Mouse (Mus musculus) lung, postnatal 25 days (tissue): ENCODE results near the gene Oas1f.
"Not testable (repeated sequence)": the region's sequence is repeated elsewhere in the genome, so short reads cannot be mapped to it uniquely, and the experiment has no call there.

ENCODE experiments used
- DNase-seq: peaks from one replicate; pipeline ENCODE4 v3.0.0; 2022; ENCODE audit warnings: low spot score

Oas1f gene

DNA sequence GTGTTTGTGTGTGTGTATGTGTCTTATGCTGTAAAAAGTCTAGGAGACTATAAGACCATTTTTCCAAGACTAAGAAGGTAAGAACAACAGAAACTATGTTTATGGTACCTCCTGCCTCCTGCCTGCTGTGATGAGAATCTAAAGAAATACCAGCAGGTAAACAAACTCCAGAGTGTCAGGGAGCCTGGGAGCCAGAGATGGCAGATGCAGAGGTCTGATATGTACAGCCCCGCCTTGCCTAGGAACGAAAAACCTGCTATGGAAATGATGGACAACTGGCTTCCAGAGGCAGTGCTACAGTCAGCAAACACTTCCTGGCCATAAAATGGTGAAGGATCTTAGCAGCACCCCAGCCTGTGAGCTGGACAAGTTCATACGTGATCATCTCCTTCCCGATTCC lies at the start of gene Oas1f:
TSS of gene Oas1f (plus strand) at position 301 of the 400 bp plus-strand sequence.
- no peak for DNase-seq

- not testable (repeated sequence) for DNase-seq
These were observed 49.0 kb upstream of the Oas1f start for GRCm38 (mm10) chr5:120798147-120798546.

- DNase-seq: not testable (repeated sequence)
These were observed 48.2 kb upstream of the Oas1f start for GRCm38 (mm10) chr5:120798943-120799342.

DNA sequence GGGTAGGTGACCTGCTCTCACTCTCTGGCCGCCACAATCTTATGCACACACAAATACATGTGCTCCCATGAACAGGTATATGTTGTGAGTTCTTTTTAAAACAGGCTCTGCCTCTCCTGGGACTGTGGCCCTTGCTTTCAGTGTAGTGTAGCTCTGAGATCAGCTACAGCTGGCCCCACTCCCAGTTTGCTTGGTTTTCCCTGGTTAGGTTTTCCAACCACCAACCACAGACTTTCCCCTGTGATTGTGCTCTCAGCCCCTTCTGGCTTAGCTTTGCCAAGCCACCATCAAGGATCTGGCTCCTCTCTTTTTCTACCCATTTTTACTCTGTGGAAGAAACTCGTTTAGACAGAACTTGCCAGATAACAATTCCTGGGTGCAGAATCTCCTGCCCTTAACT lies 43.6 kb upstream of the Oas1f start:
- no peak for DNase-seq

- DNase-seq: peak; percentile 43
These were observed 40.7 kb upstream of the Oas1f start for GRCm38 (mm10) chr5:120806458-120806857.

GRCm38 (mm10) chr5:120809171-120809570 lies 38.0 kb upstream of the Oas1f start:
- no peak for DNase-seq

GRCm38 (mm10) chr5:120811951-120812819 lies 35.0 kb upstream of the Oas1f start, which contains the start of gene Oas1c:
Oas1c (minus strand) TSS chr5:120812514.
- DNase-seq: peak; percentile 94

DNA sequence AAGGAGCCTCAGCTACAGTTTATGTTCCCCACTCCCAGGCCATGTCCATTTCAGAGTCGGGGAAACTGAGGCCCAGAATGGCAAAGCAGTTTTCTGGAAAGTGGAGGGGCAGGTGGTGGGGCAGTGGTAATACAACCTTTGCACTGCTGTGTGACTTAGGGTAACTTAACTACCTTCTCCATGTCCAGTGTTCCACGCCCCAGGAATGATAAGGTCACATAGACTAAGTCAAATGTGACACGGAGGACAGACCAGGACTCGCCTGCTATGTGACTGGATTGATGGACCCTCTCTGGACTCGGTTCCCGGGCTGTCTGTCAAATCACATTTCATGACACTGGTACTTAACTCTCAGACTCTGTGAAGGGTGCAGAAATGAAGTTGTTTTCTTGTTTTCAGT lies 34.1 kb upstream of the Oas1f start:
- DNase-seq: no peak

DNA sequence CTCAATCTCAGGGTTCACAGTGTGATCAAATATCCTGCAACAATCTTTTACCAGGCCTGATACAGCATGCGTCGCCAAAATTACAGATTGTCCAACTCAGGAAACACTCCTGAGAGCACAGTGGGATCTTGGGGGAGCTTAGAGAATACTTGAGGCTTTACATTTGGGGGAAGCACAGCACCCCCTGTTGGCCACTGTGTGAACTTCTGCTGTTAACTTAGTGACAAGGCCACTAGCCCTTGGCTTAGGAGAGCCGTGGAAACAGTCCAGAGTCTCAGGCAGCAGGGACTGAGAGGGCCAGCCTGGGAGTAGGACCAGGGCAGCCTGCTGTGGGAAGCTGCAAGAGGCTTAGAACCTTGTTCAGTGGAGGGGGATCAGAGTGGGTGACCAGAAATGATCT lies 31.2 kb upstream of the Oas1f start:
- DNase-seq: peak; percentile 17

DNA sequence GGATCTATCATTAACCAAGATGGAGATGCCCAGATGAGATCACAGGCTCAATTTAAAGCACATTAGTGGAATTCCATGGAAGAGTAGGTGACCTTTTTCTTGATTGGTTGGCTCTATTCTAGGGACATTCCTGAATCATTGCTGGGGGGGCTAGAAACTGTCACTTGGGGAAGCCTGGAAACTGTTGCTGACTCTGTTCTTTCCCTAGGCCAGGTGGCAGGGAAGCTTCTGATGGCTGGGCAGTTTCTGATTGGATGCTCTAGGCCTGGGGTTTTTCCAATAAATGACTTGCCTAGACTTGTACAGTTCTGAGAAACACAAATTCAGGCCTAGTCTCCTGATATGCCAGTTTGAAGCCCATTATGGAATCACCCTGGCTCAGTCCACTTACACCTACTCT lies 28.2 kb upstream of the Oas1f start:
- no peak for DNase-seq

DNA sequence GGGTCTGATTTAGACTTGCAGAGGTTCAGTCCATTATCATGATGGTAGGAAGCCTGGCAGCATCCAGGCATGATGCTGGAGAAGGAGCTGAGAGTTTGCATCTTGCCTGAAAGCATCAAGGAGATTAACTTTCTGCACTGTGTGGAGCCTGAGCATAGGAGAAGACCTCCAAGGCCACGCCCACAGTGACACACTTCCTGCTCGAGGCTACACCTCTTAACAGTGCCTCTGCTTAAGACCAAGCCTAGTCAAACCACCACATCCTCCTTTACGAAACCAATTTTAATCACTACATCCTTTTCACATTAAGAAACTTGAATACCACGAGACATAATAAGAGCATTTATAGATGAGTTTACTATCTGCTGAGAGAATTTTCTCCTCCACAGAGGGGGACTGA lies 16.1 kb upstream of the Oas1f start:
- no peak for DNase-seq

DNA sequence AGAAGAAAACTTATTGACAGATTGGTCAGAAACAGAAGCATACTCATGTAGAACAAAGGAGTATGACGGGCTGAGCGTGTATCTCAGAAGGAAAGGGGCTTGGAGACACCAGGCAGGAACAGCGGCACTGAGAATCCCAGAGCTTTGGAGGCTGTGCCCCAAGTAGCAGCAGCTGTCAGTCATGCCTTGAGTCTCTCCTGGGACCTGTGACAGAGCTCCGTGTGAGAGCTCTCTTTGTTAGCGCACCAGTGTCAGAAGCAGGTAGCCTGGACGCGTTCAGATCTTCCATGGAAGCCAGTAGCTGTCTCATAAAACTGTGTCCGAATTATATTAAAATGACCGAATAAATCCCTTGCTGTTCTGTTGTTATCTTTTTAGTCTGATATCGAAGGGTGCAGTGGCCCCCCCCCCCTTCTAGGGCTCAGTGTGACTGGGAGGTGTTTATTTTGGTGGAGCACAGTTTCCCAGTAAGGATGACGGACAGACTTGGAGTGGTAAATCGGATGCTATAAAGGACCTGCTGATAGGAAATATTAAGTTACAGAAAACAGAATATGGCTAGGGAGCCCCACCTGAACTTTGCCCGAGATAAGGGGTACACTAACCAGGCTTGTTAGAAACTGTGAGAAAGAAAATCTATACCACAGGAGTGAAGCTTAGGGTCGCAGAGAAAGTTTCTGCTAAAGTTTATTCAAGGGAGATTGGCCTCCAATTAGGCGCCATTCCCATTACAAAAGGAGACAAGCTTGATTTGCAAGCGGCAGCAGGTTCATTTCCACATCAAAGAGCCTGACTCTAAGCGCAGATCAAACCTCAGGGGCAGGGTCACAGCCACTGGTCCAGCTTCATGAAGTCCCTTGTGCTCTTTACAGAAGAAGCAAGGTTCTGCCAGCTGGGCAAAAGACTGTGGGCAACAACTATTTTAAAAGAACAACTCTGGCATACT lies 13.6 kb upstream of the Oas1f start:
- DNase-seq: no peak

- peak; percentile 21 for DNase-seq
These were observed 10.2 kb upstream of the Oas1f start for GRCm38 (mm10) chr5:120836731-120837585.

GRCm38 (mm10) chr5:120844713-120845112 lies 2.5 kb upstream of the Oas1f start:
- DNase-seq: peak; percentile 24

GRCm38 (mm10) chr5:120849601-120850136 lies 2.5 kb downstream of the Oas1f start:
- peak; percentile 27 for DNase-seq

DNA sequence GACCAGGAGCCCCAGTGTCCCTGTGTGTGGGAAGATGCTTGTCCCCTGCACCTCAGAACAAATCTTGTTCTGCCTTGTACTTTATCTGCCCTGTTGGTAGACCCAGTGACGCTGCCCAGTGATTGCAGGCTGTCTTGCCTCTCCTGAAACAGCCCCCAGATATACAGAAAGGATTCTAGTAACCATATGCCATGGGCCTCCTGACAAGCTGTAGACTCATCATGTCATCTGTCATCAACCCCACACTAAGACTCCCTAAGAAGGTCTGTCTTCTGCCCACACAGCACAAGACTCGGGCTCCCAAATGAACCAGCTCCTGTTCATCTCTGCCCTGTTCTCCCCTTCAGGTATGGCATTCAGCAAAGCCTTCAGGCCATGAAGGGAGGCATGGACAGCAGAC lies 12.1 kb downstream of the Oas1f start:
- no peak for DNase-seq

GRCm38 (mm10) chr5:120861121-120861520 lies 14.0 kb downstream of the Oas1f start, which contains the start of gene Oas1h:
Oas1h (plus strand) TSS chr5:120861421.
- no peak for DNase-seq

DNA sequence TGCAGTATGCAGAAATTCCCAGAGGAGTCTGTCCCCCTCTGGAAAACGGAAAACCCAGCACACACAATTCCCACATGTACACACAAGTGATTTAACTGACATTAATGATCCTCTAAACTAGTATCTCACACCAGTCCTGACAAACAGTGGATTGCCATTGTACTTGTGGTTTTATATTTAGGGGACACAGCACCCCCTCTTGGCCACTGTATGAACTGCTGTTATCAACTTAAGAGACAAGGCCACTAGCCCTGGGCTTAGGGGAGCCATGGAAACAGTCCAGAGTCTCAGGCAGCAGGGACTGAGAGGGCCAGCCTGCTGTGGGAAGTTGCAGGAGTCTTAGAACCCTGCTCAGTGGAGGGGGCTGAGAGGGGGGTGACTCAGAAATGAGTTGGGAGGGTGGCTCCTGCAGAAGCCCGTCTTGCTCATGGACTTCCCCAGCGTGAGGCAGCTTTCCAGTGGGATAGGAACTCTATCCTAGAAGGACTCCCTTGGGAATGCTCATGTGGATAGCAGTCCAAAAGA lies 18.2 kb downstream of the Oas1f start:
- no peak for DNase-seq

DNA sequence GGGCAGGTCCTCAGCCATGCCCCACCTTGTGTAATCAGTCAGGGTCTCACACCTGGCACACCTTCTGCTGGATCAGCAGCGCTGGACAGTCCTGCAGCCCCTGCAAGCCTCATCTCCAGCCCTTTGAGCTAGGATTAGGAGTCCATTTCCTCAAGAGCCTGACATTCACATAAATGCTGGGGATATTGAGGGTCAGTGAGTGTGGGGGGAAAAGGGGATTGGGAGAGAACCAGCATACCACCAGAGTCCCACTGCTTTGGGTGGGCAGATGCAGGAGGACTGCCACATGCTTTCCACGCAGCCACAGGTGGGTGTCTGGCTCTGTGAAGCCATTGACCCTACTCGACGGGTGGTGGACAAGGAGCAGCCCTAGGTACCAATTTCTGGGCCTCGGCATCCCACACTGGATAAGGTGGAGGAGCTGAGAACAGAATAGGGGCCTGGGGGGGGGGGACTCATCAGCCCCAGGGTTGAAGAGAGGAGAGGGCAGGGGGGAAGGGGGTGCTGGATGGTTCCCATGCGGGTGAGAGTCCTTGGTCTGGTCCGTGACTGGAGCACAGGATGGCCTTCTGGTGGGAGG lies 22.4 kb downstream of the Oas1f start:
- no peak for DNase-seq

DNA sequence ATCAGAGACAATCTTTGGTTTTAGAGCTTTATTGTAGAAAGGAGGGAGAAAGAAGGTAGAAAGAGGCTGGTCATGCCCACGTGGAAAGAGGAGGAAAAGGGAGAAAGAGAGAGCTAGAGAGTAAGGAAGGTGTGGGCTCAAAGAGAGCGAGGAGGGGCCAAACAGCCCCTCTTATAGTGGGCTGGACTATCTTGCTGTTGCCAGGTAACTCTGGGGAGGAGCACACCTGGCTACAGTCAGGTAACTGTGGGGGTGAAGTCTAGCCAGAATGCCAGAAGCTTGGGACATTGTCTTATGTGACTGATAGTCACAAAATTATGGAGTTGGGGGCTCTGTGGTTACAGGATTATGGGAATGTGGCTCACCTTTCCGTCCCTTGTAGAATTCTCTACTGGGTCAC lies 22.9 kb downstream of the Oas1f start:
- no peak for DNase-seq

GRCm38 (mm10) chr5:120870782-120871181 lies 23.6 kb downstream of the Oas1f start:
- no peak for DNase-seq
